ENCODE assay signal across 8 mouse cellular contexts in genomic region chr5:65390648-65391644, GRCm38 (mm10). TPM values are rescaled to one million over a fixed set of nuclear protein-coding genes. Genes with fewer than 3 reads are reported as not detected.
DNase-seq lines count a peak whose midpoint lies in the region; ATAC-seq lines count a peak whose summit lies in the region.

TSS of gene Rpl9 (minus strand) at chr5:65391444.
TSS of gene Lias (plus strand) at chr5:65391497.

- no peaks in the 10 kb centered on the region for H3K27me3 ChIP-seq in heart, embryonic 14.5 days (ENCODE audit: control insufficient read depth, insufficient read depth, low read length)
- no peaks in the 10 kb centered on the region for H3K27me3 ChIP-seq in liver, embryonic 13.5 days
- H3K27me3 ChIP-seq in stomach, embryonic 16.5 days (ENCODE audit: control insufficient read depth, insufficient read depth, low read length) = no peaks in the 10 kb centered on the region

- peak within 1 kb of the TSS; percentile 84 to 91 for H3K4me3 ChIP-seq in heart, embryonic 14.5 days (ENCODE audit: control insufficient read depth in 1 of 2, insufficient read depth in 1 of 2, low read depth in 1 of 2, low read length in 2 of 2)
- peak within 1 kb of the TSS; percentile 90 for H3K4me3 ChIP-seq in liver, embryonic 13.5 days (replicated peaks)
- H3K4me3 ChIP-seq in stomach, embryonic 16.5 days (replicated peaks; ENCODE audit: low read length) = peak within 1 kb of the TSS; percentile 100

- H3K27ac ChIP-seq in heart, embryonic 14.5 days (replicated peaks in 1 of 2; ENCODE audit: control insufficient read depth in 1 of 2, insufficient read depth in 1 of 2, low read depth in 2 of 2, low read length in 2 of 2) = peak within 1 kb of the TSS; percentile 81 to 92
- H3K27ac ChIP-seq in liver, embryonic 13.5 days = peak within 1 kb of the TSS; percentile 88
- peak within 1 kb of the TSS; percentile 86 for H3K27ac ChIP-seq in stomach, embryonic 16.5 days (ENCODE audit: low read length)

- WGBS in heart, embryonic 14.5 days = under 1% methylated on average over 83 of the region's 83 CpGs
- under 1% methylated on average over 83 of the region's 83 CpGs for WGBS in liver, embryonic 13.5 days (ENCODE audit: insufficient replicate concordance)
- under 1% methylated on average over 83 of the region's 83 CpGs for WGBS in stomach, embryonic 16.5 days

- peak within 1 kb of the TSS; percentile 99 for H3K9ac ChIP-seq in heart, embryonic 14.5 days (ENCODE audit: low read length)
- peak within 1 kb of the TSS; percentile 99 for H3K9ac ChIP-seq in liver, embryonic 13.5 days
- peak within 1 kb of the TSS; percentile 99 for H3K9ac ChIP-seq in stomach, embryonic 16.5 days (ENCODE audit: low read length)

- H3K9me3 ChIP-seq in heart, embryonic 14.5 days (ENCODE audit: control insufficient read depth, low read length) = no peaks in the 10 kb centered on the region
- H3K9me3 ChIP-seq in liver, embryonic 13.5 days (replicated peaks) = no peaks in the 10 kb centered on the region
- no peaks in the 10 kb centered on the region for H3K9me3 ChIP-seq in stomach, embryonic 16.5 days (replicated peaks; ENCODE audit: control insufficient read depth, low read length)

- DNase-seq in c-Kit-negative CD71-positive TER-119-positive erythroid progenitor cells, embryonic 14.5 days (ENCODE audit: low read depth, low spot score) = peak; percentile 96
- DNase-seq in fibroblast of lung, adult 2 months (ENCODE audit: low read depth) = peak; percentile 98
- peak; percentile 99 for DNase-seq in kidney, postnatal 14 days
- DNase-seq in liver, embryonic 13.5 days = peak; percentile 96
- DNase-seq in neural tube, embryonic 10.5 days (ENCODE audit: extremely low spot score, low spot score) = peak; percentile 99

- peaks cover 54% of the 10 kb centered on the region for H3K36me3 ChIP-seq in heart, embryonic 14.5 days (ENCODE audit: control insufficient read depth, insufficient read depth, low read length)
- peaks cover 48% of the 10 kb centered on the region for H3K36me3 ChIP-seq in liver, embryonic 13.5 days
- H3K36me3 ChIP-seq in stomach, embryonic 16.5 days (ENCODE audit: control insufficient read depth, insufficient read depth, low read length) = peaks cover 11% of the 10 kb centered on the region; the same call in 1 of the 2 replicates

- ATAC-seq in CD4-positive, CD25-positive, alpha-beta regulatory T cell, adult 4 months = peak; percentile 95
- peak; percentile 91 for ATAC-seq in heart, embryonic 14.5 days (ENCODE audit: insufficient number of reproducible peaks, insufficient read depth, low FRiP score, low read depth)
- peak; percentile 92 for ATAC-seq in liver, embryonic 13.5 days (ENCODE audit: low read depth)
- ATAC-seq in stomach, embryonic 16.5 days (ENCODE audit: insufficient read depth, low FRiP score) = peak; percentile 95

- peak within 1 kb of the TSS; percentile 94 for H3K4me2 ChIP-seq in heart, embryonic 14.5 days (ENCODE audit: low read length)
- peak within 1 kb of the TSS; percentile 82 for H3K4me2 ChIP-seq in liver, embryonic 13.5 days
- peak within 1 kb of the TSS; percentile 91 for H3K4me2 ChIP-seq in stomach, embryonic 16.5 days (ENCODE audit: low read depth, low read length)

- H3K4me1 ChIP-seq in heart, embryonic 14.5 days (ENCODE audit: control insufficient read depth in 2 of 2, insufficient read depth in 2 of 2, low read length in 2 of 2) = peaks cover 0 to 20% of the 10 kb centered on the region in 2 experiments
- H3K4me1 ChIP-seq in liver, embryonic 13.5 days (replicated peaks) = peaks cover 44% of the 10 kb centered on the region
- peaks cover 11% of the 10 kb centered on the region for H3K4me1 ChIP-seq in stomach, embryonic 16.5 days (ENCODE audit: control insufficient read depth, insufficient read depth, low read length)

RNA-seq across cellular contexts. Expression of gene Rpl9, which starts in this region (rescaled TPM):
- polyA plus RNA-seq in CD4-positive, CD25-positive, alpha-beta regulatory T cell, adult 4 months (2017; shearing (Covaris generic)) = 1,000 to 10,000 TPM; 2,375 to 2,759 TPM
- 681 and 773 TPM in 2 replicates for polyA plus RNA-seq in heart, embryonic 14.5 days (2014; fragmentation: Nextera tagmentation; extraction: Ambion mirVana)
- 731 and 782 TPM in 2 replicates for polyA plus RNA-seq in liver, embryonic 13.5 days (2015; fragmentation: Nextera tagmentation; extraction: Ambion mirVana)
- polyA plus RNA-seq in stomach, embryonic 16.5 days (2015; fragmentation: Nextera tagmentation; extraction: Ambion mirVana) = 850 and 976 TPM in 2 replicates

RNA-seq across cellular contexts. Expression of gene Lias, which starts in this region (rescaled TPM):
- polyA plus RNA-seq in CD4-positive, CD25-positive, alpha-beta regulatory T cell, adult 4 months (2017; shearing (Covaris generic)) = 10 to 100 TPM; 31.6 to 44.7 TPM
- 58.5 and 60.3 TPM in 2 replicates for polyA plus RNA-seq in heart, embryonic 14.5 days (2014; fragmentation: Nextera tagmentation; extraction: Ambion mirVana)
- 48.6 and 53.2 TPM in 2 replicates for polyA plus RNA-seq in liver, embryonic 13.5 days (2015; fragmentation: Nextera tagmentation; extraction: Ambion mirVana)
- polyA plus RNA-seq in stomach, embryonic 16.5 days (2015; fragmentation: Nextera tagmentation; extraction: Ambion mirVana) = 52.9 and 57.5 TPM in 2 replicates

Comparison
In these comparisons a context has a peak if more than half of its experiments do, and no peak if none do; other contexts are left out.
1. Peak in every context shown above with its lines: DNase-seq, ATAC-seq, H3K4me3 ChIP-seq and H3K27ac ChIP-seq.